In the genomic region with DNA sequence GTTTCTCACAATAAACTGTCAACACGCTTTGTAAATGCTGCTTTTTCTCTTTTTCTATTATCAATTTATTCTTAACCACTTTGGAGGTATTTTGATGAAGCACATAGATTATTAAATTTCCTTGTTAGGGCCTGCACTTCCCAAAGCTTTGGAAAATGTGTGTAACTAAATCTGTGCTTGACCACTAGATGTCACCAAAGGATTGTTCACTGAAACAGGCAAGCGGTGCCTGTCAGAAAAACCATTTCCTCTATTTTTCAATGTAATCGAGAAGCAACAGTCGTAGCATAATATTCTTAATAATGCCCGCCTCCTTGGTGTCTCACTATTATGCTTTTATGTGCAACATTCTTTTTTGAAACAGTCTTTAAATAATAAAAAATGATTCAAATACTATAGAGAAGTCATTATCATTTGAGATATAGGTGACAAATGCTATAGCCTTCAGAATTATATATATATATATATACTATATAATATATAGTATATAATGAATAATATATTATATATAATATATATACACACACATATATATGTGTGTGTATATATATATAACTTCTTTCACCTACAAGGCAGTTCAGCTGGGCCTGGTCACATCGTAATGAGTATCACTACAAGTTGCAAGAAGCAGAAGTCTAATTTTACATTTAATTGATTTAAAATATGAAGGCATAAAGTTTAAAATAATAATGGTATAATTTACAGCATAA, we compare ENCODE assay signal across 8 mouse cellular contexts.
A peak's percentile ranks its signal among the peaks of the same experiment; 100 is the strongest.
DNase-seq lines count a peak whose midpoint lies in the region; ATAC-seq lines count a peak whose summit lies in the region.

No protein-coding gene starts in this region.

- WGBS in forebrain, embryonic 12.5 days = 33% methylated on average over 6 of the region's 6 CpGs
- WGBS in neural tube, embryonic 12.5 days = 31% methylated on average over 6 of the region's 6 CpGs

- no peaks in the 10 kb centered on the region for H3K9me3 ChIP-seq in forebrain, embryonic 12.5 days
- H3K9me3 ChIP-seq in neural tube, embryonic 12.5 days = no peaks in the 10 kb centered on the region

- DNase-seq in heart, adult 18-20 months = peak; percentile 5 to 34
- DNase-seq in heart, adult 11 months = no peak
- DNase-seq in urinary bladder, postnatal 14 days (ENCODE audit: low spot score) = peak; percentile 9
- no peak for DNase-seq in urinary bladder, postnatal 36 days (ENCODE audit: low spot score in 2 of 2)
- peak; percentile 54 for DNase-seq in layer of hippocampus, adult 9-10 months (ENCODE audit: low spot score)

- H3K36me3 ChIP-seq in forebrain, embryonic 12.5 days (replicated peaks) = no peaks in the 10 kb centered on the region
- no peaks in the 10 kb centered on the region for H3K36me3 ChIP-seq in neural tube, embryonic 12.5 days

- H3K4me1 ChIP-seq in forebrain, embryonic 12.5 days = no peaks in the 10 kb centered on the region
- H3K4me1 ChIP-seq in neural tube, embryonic 12.5 days = no peaks in the 10 kb centered on the region

- H3K27ac ChIP-seq in forebrain, embryonic 12.5 days = no peak overlapping the region
- H3K27ac ChIP-seq in neural tube, embryonic 12.5 days = no peak overlapping the region

- ATAC-seq in forebrain, embryonic 12.5 days (ENCODE audit: low FRiP score) = peak; percentile 63
- ATAC-seq in neural tube, embryonic 12.5 days (ENCODE audit: low FRiP score, low read depth) = peak; percentile 29; the same call in 1 of the 2 replicates
- ATAC-seq in erythroblast, adult 5-6 weeks (replicated peaks; ENCODE audit: low FRiP score, poor library complexity, severe bottlenecking) = no peak

- no peaks in the 10 kb centered on the region for H3K27me3 ChIP-seq in forebrain, embryonic 12.5 days
- no peaks in the 10 kb centered on the region for H3K27me3 ChIP-seq in neural tube, embryonic 12.5 days (replicated peaks)

- no peak overlapping the region for H3K9ac ChIP-seq in forebrain, embryonic 12.5 days
- H3K9ac ChIP-seq in neural tube, embryonic 12.5 days = no peak overlapping the region

- no peak overlapping the region for H3K4me3 ChIP-seq in forebrain, embryonic 12.5 days (replicated peaks)
- H3K4me3 ChIP-seq in neural tube, embryonic 12.5 days = no peak overlapping the region

- no peak overlapping the region for H3K4me2 ChIP-seq in forebrain, embryonic 12.5 days
- no peak overlapping the region for H3K4me2 ChIP-seq in neural tube, embryonic 12.5 days (replicated peaks)

Comparison
In these comparisons a context has a peak if more than half of its experiments do, and no peak if none do; other contexts are left out.
1. DNase-seq: peak in heart, adult 18-20 months (2 of 2), urinary bladder, postnatal 14 days (single experiment) and layer of hippocampus, adult 9-10 months (single experiment); none in heart, adult 11 months (single experiment) and urinary bladder, postnatal 36 days (0 of 2).